Mouse (Mus musculus) layer of hippocampus, adult 11-12 months (tissue): ENCODE results near the gene Dpagt1.
A peak's percentile ranks its signal among the peaks of the same experiment; 100 is the strongest.
"Not testable (repeated sequence)": the region's sequence is repeated elsewhere in the genome, so short reads cannot be mapped to it uniquely, and the experiment has no call there.

ENCODE experiments used
- DNase-seq: peaks from one replicate; pipeline ENCODE4 v3.0.0; 2022; ENCODE audit warnings: low spot score

Gene Dpagt1

DNA sequence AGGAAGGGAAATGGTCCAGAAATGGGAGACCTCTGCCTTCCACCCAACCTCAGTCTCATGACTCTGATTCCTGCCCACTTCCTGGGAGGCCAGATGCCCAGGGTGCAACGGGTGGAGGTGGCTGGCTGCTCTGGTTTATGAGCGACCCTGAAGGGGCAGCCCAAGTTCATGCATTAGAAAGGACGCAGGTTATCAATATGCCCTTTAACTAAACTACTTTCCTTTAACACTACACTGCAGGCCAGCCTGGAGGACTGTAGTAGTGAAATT, 7.1 kb upstream of the Dpagt1 start:
- no peak for DNase-seq

DNA sequence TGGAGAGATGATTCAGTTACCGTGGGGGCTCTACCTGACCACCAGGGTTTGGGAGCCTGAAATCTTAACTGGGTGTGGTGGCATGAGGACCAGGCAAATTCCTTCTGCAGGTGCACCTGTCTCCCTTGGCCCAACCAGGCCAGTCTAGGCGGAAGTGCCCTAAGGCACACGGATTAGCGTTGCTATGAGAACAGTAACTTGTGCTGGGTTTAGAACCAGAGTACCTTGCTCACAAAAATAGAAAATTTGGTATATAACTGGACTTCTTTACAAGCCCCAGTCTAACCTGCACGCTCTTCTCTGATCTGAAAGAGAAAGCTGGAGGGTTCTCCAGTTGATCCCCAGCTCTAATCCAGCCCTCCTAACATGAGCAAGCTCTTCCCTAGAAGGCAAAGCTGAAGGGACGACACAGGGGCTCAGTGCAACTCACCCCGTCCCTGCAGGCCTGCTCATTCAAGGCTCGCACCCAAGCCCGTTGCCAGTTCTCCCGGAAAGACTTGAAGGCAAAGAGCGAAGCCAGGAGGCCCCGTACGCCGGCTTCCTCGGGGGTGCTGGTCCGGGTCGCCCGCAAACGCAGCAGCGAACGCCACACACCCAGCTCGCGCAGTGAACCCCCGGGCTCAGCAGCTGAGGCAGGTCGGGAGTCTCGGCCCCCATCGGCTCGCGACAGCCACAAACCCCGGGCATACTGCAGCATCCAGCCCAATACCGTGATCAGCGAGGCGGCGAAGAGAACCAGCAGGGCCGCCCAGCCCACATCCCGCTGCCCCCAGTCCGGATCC, 6.5 kb upstream of the Dpagt1 start:
- DNase-seq, result no peak

DNA sequence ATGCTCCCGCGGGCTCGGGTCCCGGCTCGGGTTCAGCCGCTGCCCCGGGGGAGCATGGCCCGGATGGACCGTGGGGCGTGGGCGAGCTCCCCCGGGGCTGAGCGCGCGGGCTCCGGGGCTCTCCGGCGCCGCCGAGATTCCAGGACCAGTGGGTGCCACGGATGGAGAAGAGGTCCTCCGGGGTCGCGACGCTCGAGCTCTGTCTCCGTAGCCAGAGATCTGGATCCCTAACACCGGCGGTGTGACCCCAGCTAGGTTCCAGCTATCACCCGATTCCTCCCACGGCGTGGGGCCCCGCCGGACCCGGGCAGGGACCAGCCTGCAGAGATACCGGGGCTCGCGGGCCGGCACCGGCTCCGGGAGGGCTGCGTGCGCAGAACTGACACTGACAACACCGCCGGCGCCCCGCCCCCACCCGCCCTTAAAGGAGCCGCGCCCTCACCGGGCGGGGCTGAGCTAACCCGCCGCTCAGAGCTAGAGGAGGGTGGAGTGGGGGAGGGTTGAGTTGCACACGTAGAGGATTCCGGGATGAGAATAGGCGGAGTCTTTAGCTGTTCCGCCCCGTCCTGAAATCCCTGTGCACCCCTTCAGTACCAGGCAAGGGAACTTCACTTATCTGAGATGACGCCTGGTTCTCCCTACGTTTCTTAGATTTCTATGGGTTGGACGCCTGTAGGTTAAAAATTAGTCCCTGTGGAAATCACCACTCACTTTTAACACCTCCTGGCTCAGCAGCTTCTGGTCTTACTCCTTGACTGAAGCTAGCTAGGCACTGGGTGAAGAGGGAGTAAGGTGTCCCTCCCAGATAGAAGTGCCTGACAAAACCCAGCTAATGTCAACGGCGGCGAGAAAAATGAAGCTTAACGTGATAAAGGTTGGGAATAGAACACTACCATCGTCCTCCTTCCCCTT, 5.7 kb upstream of the Dpagt1 start, which contains the start of gene C2cd2l:
TSS of gene C2cd2l (minus strand) at position 399 of the 912 bp plus-strand sequence.
- peak; percentile 95 for DNase-seq

DNA sequence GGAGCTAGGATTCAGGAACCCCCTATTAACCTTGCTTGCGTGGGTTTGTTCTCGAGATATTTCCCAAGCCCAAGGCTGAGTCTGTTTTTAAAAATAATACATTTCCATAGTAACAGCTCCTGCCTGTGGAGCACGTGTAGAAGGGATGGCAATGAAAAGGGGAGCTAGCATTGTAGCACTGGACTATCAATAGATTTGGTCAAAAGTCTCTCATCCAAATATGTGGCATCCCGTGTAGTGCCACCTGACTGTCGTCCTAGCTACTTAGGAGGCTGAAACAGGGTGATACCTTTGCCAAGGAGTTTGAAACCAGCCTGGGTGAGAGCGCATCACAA, 5.1 kb upstream of the Dpagt1 start:
- peak; percentile 51 for DNase-seq

DNA sequence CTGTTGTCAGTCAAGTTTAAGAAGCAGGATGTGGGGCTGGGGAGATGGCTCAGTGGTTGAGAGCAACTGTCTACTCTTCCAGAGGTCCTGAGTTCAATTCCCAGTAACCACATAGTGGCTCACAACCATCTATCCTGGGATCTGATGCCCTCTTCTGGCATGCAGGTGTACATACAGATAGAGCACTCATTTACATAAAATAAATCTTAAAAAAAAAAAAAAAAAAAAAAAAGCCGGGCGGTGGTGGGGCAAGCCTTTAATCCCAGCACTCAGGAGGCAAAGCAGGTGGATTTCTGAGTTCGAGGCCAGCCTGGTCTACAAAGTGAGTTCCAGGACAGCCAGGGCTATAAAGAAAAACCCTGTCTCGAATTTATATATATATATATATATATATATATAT, 2.2 kb upstream of the Dpagt1 start:
- not testable (repeated sequence) for DNase-seq

DNA sequence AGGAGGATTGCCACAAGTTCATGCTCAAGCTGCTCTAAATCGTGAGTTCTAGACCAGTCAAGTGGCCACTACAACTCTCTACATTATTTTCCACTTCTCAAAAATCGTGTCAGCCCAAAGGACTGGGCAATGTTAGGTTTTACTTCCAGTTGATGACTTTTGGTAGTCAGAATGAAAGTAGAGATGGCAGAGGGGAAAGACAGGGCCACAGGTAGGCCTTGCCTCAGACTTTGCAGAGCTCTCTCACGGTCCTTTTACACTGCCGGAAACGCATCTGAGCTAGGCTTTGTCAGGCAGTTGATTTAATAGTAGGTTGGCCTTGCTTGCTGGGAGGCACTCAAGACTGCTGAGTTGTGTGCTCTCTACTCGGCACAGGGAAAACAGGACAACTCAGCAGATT, 1.7 kb upstream of the Dpagt1 start:
- no peak for DNase-seq

DNA sequence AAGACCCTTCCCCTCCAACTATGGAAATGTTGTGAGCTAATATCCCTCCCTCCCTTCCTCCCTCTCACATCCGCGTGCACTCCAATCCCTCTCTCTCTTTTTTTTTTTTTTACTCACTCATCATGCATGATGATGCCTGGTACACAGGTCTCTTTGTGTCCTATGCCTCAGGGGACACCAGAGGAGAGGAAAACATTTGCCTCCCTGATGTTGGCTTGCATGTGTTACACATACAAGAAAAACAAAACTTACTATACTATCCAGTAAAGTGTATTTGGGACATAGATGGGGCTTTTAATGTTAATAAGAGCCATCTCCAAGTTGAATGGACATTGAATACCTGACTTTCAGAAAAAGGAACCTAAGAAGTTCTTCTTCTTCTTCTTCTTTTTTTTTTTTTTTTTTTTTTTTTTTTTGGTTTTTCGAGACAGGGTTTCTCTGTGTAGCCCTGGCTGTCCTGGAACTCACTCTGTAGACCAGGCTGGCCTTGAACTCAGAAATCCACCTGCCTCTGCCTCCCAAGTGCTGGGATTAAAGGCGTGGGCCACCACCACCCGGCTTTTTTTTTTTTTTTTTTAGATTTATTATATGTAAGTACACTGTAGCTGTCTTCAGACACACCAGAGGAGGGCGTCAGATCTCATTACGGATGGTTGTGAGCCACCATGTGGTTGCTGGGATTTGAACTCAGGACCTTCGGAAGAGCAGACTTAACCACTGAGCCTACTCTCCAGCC, 619 bp upstream of the Dpagt1 start:
- not testable (repeated sequence) for DNase-seq

DNA sequence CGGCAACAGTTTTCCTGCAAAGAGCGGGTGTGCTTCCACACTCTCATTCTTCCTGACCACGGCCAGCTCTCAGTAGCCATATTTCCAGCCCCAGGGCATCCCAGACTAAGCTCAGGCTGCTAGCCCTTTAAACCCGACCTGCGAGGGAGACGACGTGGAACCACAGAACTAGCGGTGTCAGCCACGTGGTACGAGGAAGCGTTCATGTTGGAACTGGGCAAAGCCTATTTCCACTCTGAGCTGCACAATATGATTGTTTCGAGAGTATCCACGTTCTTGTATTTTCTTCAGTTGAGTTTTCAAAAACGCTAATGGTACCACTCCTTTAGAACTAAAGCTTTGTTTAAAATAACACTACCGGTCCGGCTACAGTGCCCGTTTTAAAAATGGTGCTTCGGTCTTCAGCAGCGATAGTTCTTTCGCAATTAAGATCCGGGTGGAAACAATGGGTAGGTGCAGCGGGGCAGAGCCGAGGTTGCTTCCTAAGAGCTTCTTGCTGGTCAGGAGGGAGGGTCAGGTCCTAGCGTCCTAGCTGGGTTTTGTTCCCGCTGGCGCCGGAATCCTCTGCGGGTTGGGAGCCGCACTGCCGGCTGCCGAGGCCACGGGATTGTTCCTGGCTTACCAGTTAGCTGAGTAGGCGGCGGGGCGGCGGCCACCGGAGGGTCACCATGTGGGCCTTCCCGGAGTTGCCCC, 698 bp downstream of the Dpagt1 start:
- peak; percentile 89 for DNase-seq

DNA sequence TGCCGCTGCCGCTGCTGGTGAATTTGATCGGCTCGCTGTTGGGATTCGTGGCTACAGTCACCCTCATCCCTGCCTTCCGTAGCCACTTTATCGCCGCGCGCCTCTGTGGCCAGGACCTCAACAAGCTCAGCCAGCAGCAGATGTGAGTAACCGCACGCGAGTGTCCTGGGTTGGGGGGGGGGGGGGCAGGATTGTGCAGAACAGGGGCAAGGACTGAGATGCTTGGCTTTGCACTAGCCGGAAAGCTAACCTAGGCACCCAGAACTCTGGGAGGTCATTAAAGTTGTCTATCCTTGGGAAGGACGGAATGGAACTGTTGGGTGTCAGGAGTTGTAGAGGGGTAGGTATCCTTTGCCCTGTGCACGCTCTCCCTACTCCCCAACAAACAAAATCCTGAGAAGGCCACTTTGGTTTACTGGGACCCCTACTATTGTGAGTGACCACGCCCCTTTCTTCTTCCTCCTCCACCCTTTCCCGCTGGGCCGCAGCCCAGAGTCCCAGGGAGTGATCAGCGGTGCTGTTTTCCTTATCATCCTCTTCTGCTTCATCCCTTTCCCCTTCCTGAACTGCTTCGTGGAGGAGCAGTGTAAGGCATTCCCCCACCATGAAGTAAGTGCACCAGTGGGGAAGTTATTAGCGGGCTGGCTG, 1.4 kb downstream of the Dpagt1 start:
- no peak for DNase-seq

DNA sequence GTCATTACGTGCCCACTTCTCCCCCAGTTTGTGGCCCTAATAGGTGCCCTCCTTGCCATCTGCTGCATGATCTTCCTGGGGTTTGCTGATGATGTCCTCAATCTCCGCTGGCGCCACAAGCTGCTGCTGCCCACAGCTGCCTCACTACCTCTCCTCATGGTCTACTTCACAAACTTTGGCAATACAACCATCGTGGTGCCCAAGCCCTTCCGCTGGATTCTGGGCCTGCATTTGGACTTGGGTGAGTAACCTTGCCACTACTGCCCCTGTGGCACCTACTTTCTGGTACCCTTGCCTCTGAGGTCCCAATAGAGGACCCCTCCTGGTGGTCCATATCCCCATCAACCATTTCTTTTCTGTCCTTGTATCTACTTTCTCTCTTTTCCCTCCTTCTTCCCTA, 2.1 kb downstream of the Dpagt1 start:
- DNase-seq, result no peak

DNA sequence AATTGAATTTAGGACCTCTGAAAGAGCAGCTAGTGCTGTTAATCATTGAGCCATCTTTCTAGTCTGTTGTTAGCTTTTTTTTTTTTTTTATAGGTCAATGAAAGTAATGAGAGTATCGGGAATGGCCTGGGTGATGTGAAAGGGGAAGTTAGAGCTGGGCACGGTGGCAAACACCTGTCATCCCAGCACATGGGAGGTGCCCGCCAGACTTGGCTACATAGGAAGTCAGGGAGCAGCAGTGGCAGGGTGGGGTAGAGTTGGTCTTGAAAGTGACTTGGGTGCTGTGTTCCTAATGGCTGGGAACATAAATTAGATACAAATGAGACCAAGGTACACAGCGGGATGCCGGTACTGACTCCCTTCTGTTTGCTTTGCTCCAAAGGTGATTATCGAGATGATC, 4.9 kb downstream of the Dpagt1 start:
- no peak for DNase-seq

DNA sequence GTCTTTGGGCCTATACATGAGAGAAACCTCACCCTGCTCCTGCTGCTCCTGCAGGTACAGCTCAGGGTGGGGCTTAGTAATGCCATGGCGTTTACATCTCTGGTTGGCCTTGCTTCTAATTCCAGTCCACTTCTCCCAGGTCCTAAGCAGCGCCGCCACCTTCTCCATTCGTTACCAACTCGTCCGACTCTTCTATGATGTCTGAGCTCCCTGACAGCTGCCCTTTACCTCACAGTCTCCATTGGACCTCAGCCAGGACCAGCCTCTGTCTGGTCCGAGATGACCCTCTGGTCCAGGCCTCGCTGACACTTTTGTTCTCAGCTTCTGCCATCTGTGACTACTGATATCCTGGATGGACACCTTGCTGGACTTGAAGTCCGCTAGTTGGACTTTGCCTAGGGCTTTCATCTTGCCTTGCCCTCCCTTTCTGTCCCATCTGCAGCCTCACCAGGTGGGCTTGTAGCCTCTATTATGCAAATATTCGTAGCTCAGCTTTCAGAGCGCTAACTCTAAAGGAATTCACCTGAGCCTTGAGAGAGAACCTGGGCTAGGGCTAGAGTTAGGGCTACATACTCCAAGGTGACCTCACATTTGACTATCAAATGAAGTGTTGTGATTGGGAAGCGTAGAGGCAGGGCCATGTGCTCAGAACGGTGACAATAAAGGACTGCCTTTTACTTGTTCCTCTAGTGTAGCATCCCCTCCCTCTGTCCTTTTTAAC, 7.3 kb downstream of the Dpagt1 start:
- DNase-seq, result no peak

DNA sequence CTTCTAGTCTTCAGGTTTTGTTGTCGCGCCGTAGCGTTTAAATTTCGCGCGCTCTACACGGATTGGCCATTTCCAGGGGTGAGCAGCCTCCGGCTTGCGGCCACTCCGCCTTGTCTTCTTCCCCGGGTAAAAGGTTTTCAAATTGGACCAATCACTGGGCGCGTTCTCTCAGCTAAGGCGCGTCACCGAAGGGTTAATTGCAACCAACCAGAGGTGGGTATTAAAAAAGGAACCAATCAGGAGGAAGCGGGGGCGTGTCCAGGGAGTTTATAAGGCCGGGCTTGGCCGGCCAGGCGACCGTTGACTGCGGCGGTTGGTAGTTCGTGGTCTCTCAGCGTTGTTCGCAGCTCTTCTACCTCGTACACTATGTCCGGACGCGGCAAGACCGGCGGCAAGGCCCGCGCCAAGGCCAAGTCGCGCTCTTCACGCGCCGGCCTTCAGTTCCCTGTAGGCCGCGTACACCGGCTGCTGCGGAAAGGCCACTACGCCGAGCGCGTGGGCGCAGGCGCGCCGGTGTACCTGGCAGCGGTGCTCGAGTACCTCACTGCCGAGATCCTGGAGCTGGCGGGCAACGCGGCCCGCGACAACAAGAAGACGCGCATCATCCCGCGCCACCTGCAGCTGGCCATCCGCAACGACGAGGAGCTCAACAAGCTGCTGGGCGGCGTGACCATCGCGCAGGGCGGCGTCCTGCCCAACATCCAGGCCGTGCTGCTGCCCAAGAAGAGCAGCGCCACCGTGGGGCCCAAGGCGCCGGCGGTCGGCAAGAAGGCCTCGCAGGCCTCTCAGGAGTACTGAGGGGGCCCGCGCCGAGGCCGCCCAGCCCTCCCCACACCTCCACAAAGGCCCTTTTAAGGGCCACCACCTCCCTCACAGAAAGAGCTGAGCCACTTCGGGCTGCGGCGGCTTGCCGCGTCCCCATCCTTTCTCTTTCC, 8.8 kb downstream of the Dpagt1 start, which contains the start of gene H2afx:
TSS of gene H2afx (plus strand) at position 299 of the 935 bp plus-strand sequence.
- peak; percentile 99 for DNase-seq

DNA sequence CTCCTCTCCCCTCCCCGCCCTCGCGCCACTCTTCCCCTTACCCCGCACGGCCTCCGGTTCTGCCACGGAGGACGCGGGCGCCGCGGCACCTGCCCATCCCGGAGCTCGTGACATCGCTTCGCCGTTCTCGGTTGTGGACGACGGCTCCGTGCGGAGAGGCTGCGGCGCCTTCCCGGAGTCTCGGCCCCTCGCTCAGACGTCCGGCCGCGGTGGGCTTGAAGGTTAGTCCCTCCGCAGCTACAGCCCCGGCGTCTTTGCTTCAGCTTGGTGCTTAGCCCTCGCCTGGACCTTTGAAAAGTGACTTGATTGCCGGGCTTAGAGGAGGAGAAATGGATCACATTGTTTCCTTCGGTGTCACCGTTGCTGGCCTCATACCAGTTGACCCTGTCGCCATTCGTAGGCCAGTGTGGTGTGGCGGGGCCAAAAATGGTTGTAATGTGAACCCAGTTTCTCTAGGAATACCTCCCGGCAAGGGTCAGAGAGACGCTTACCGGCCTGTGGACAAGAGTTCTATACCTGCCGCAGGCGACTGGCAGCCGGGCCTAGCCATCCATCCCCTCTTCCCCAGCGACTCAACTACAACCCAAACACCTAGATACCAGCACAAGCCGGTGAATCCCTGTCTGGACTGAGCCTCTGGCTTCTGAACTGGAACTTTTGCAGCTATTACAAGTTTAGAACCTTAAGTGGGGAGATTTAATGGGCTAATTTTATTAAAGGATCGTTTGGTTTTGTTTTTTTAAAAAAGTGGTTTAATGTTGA, 9.7 kb downstream of the Dpagt1 start:
- no peak for DNase-seq

DNA sequence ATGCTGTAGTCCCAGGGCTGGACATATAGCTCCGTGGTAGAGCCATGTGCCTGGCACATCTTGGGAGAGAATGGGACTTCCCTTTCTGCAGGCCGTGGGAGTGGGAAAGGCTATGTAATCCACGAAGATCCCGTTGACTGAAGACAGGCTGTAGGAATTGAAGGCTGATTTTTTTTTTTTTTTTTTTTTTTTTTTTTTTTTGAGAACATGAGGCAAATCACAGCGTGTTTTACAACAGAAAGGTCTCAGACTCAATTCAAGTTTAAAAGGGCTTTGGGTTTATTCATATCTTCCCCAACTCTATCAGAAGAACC, 10.2 kb downstream of the Dpagt1 start:
- DNase-seq, result no peak

DNA sequence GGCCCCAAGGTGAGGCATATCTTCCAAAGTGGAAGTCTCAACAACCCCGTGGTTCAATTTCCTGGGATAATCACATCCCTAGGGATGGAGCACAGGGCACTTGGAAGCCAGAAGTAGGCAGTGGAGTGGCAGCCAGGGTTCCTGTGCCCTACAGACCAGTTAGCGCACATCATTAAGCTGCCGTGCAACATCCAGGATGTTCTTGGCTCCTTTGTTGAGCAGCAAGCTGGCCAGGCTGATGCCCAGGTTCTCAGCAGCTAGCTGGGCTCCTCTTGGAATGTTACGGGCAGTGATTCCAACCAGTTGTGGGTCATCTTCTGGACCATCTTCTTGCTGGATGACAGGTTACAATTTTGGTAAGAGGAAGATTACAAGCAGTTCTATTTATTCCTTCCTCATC, 10.7 kb downstream of the Dpagt1 start:
- DNase-seq, result not testable (repeated sequence)

DNA sequence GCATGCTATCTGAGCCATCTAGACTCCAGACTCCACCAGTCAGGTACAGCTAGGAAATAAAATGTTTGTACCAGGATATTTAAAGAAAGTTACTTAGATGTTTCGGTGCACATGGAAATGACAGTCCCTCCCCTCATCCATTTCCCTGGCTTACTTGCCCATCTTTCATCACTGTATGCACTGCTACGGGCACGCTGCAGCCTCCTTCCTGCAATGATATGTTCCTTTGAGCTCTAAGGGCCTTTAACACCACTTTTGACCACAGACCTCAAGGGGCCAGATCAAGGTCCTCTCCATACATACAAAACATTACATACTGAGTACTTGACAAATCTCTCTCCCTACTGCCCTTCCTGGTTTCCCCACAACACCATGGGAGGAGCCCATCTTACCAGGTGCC, 11.1 kb downstream of the Dpagt1 start:
- no peak for DNase-seq

DNA sequence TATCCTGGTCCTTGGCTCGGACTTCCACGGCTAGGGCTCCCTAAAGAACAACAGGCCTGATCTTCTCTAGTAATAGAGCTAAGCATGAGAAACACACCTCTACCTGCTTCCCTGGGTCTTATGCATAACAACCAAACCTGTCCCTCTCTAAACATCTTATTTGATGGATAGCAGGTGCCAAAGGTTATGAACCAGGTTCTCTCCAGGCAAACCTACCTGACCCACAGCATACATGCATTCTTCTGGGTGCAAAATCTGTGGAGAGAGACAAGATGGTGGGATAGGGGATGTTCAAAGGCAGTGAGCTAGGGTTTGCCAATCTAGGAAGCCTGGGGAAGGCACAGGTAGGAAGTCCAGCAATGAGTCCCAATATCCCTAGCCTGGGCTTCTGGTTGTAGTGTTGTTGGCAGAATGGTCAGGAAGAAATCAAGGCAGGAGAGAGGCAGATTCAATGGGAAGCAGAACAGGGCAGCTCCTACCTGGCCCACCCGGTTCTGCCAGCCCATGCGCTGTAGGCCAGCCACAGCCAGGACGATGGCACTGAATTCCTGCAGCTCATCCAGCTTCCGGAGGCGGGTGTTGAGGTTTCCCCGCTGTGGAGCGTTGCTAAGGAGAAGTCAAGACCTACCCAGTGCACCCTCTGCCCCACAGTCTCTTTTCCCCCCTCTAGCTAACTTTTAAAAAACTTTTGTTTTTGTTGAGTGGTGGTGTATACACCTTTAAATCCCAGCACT, 11.8 kb downstream of the Dpagt1 start:
- DNase-seq, result no peak

DNA sequence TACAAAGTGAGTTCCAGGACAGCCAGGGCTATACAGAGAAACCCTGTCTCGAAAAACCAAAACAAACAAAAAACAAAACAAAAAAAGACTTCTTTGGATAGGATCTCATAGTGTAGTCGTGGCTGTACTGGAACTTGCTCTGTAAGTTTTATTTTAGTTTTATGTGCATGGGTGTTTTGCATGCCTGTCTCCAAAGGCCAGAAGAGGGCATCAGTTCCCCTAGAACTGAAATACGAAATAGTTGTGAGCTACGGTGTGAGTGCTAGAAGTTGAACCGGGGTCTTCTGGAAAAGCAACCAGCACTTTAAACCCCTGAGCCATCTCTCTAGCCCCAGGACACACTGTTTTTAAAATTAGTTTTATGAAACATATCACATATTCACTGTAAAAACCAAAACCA, 12.8 kb downstream of the Dpagt1 start:
- no peak for DNase-seq
